Mouse (Mus musculus) MEL (cell line): ENCODE results near the gene Sart1. TPM values are rescaled to one million over a fixed set of nuclear protein-coding genes. Genes with fewer than 3 reads are reported as not detected.

ENCODE experiments used
- DNase-seq: peaks from one replicate; pipeline ENCODE4 v3.0.0; 2011; ENCODE audit warnings: low read depth, low spot score
- H3K27ac ChIP-seq: 2 replicates; pipeline ENCODE4 v1.5.1; 2012; ENCODE audit warnings: low read depth, mild to moderate bottlenecking, control low read depth, low read length, moderate library complexity; ENCODE audit not compliant: control insufficient read depth
- H3K27me3 ChIP-seq, 2 experiments: fragments of 150-350 bp in 1 of 2; sonication (generic) in 1 of 2; 2 replicates each; pipeline ENCODE4 v1.6.1; 2012; ENCODE audit warnings: low read length in 2 of 2, mild to moderate bottlenecking in 2 of 2, improper control_type of control experiment in 1 of 2, moderate library complexity in 1 of 2; ENCODE audit not compliant: insufficient read depth in 2 of 2, control insufficient read depth in 1 of 2
- H3K36me3 ChIP-seq, 2 experiments: 2 replicates each; pipeline ENCODE4 v1.6.1; 2012 to 2014; ENCODE audit warnings: low read length in 2 of 2, improper control_type of control experiment in 1 of 2, inconsistent platforms in 1 of 2, mild to moderate bottlenecking in 1 of 2; ENCODE audit not compliant: insufficient read depth in 2 of 2, control insufficient read depth in 1 of 2
- H3K4me1 ChIP-seq, 2 experiments: fragments of 150-350 bp in 1 of 2; sonication (generic) in 1 of 2; 2 replicates each; pipeline ENCODE4 v1.6.1; 2012; ENCODE audit warnings: low read length in 2 of 2, improper control_type of control experiment in 1 of 2, mild to moderate bottlenecking in 1 of 2; ENCODE audit not compliant: insufficient read depth in 2 of 2, control insufficient read depth in 1 of 2
- H3K4me3 ChIP-seq, 2 experiments: fragments of 150-350 bp in 1 of 2; sonication (generic) in 1 of 2; 2 replicates each; pipeline ENCODE4 v1.5.1; 2012; ENCODE audit warnings: low read depth in 2 of 2, low read length in 2 of 2, mild to moderate bottlenecking in 2 of 2, moderate library complexity in 2 of 2, control low read depth in 1 of 2, improper control_type of control experiment in 1 of 2; ENCODE audit not compliant: control insufficient read depth in 1 of 2, insufficient read depth in 1 of 2
- H3K79me2 ChIP-seq: 2 replicates; pipeline ENCODE4 v1.6.1; 2012; ENCODE audit warnings: mild to moderate bottlenecking, low read length, moderate library complexity; ENCODE audit not compliant: control insufficient read depth, poor library complexity, insufficient read depth
- H3K9ac ChIP-seq: 2 replicates; pipeline ENCODE4 v1.6.1; 2012; ENCODE audit warnings: low read depth, mild to moderate bottlenecking, control low read depth, low read length, moderate library complexity; ENCODE audit not compliant: control insufficient read depth, poor library complexity, severe bottlenecking
- H3K9me3 ChIP-seq: fragments of 150-350 bp; sonication (generic); replicated peaks from 2 replicates; pipeline ENCODE4 v1.6.1; 2012; ENCODE audit warnings: mild to moderate bottlenecking, low read length, improper control_type of control experiment, moderate library complexity; ENCODE audit not compliant: insufficient read depth
- CHD1 ChIP-seq: IDR thresholded peaks from 2 replicates; pipeline ENCODE4 v1.6.1; 2012; ENCODE audit warnings: low read depth, mild to moderate bottlenecking, inconsistent platforms, low read length, improper control_type of control experiment
- EP300 ChIP-seq, 2 experiments: IDR thresholded peaks; 2 replicates each; pipeline ENCODE4 v1.6.1; 2011; ENCODE audit warnings: improper control_type of control experiment in 2 of 2, low read length in 2 of 2, low read depth in 1 of 2, mild to moderate bottlenecking in 1 of 2
- ETS1 ChIP-seq: IDR thresholded peaks from 2 replicates; pipeline ENCODE4 v1.6.1; 2012; ENCODE audit warnings: low read depth, mild to moderate bottlenecking, inconsistent platforms, low read length, improper control_type of control experiment, moderate library complexity
- GABPA ChIP-seq: IDR thresholded peaks from 2 replicates; pipeline ENCODE4 v1.6.1; 2012; ENCODE audit warnings: low read depth, mild to moderate bottlenecking, inconsistent platforms, low read length, improper control_type of control experiment, moderate library complexity
- HCFC1 ChIP-seq: IDR thresholded peaks from 2 replicates; pipeline ENCODE4 v1.6.1; 2012; ENCODE audit warnings: low read depth, mild to moderate bottlenecking, inconsistent platforms, low read length, improper control_type of control experiment, moderate library complexity
- KAT2A ChIP-seq: conservative IDR thresholded peaks from 2 replicates; pipeline ENCODE4 v1.6.1; 2012; ENCODE audit warnings: low read depth, low read length, improper control_type of control experiment, inconsistent platforms
- MAZ ChIP-seq: IDR thresholded peaks from 2 replicates; pipeline ENCODE4 v1.6.1; 2012; ENCODE audit warnings: low read depth, mild to moderate bottlenecking, inconsistent platforms, low read length, improper control_type of control experiment
- NELFE ChIP-seq: IDR thresholded peaks from 2 replicates; pipeline ENCODE4 v1.6.1; 2011; ENCODE audit warnings: low read depth, low read length, improper control_type of control experiment
- NRF1 ChIP-seq: IDR thresholded peaks from 2 replicates; pipeline ENCODE4 v1.6.1; 2014; ENCODE audit warnings: low read depth, mild to moderate bottlenecking, inconsistent platforms, low read length, improper control_type of control experiment, moderate library complexity; ENCODE audit not compliant: poor library complexity, insufficient read depth, severe bottlenecking
- POLR2A ChIP-seq, 2 experiments: IDR thresholded peaks; 2 replicates each; pipeline ENCODE4 v1.6.1; 2011 to 2012; ENCODE audit warnings: low read length in 2 of 2, mild to moderate bottlenecking in 2 of 2, control low read depth in 1 of 2, improper control_type of control experiment in 1 of 2, low read depth in 1 of 2, moderate library complexity in 1 of 2; ENCODE audit not compliant: control insufficient read depth in 1 of 2, insufficient read depth in 1 of 2, poor library complexity in 1 of 2
- POLR2AphosphoS2 ChIP-seq: IDR thresholded peaks from 2 replicates; pipeline ENCODE4 v1.6.1; 2011; ENCODE audit warnings: low read length, improper control_type of control experiment
- SMC3 ChIP-seq: IDR thresholded peaks from 2 replicates; pipeline ENCODE4 v1.6.1; 2011; ENCODE audit warnings: low read depth, low read length, improper control_type of control experiment
- TBP ChIP-seq: IDR thresholded peaks from 2 replicates; pipeline ENCODE4 v1.8.0; 2011; ENCODE audit warnings: low read depth, low read length, improper control_type of control experiment
- TCF12 ChIP-seq: IDR thresholded peaks from 2 replicates; pipeline ENCODE4 v1.6.1; 2014; ENCODE audit warnings: low read depth, mild to moderate bottlenecking, inconsistent platforms, low read length, improper control_type of control experiment, moderate library complexity
- USF1 ChIP-seq: IDR thresholded peaks from 2 replicates; pipeline ENCODE4 v1.6.1; 2014; ENCODE audit warnings: low read depth, mild to moderate bottlenecking, inconsistent platforms, low read length, improper control_type of control experiment, moderate library complexity
- ZC3H11A ChIP-seq: IDR thresholded peaks from 2 replicates; pipeline ENCODE4 v1.6.1; 2012; ENCODE audit warnings: low read depth, mild to moderate bottlenecking, inconsistent platforms, low read length, improper control_type of control experiment
- ZNF384 ChIP-seq: IDR thresholded peaks from 2 replicates; pipeline ENCODE4 v1.6.1; 2012; ENCODE audit warnings: low read depth, mild to moderate bottlenecking, inconsistent platforms, low read length, improper control_type of control experiment
- polyA plus RNA-seq, 2 experiments: library from polyadenylated mRNA; stranded (reverse) in 1 of 2; unstranded in 1 of 2; fragments of >175 nt in 1 of 2; fragments of >200 nt in 1 of 2; gene quantifications; 2 replicates each; pipeline versions ENCODE4 v1.2.1 to v1.2.4; 2012; ENCODE audit warnings: low replicate concordance in 2 of 2, low read depth in 1 of 2; ENCODE audit not compliant: insufficient read length in 2 of 2, insufficient read depth in 1 of 2, missing spikeins in 1 of 2
- total RNA-seq: library from RNA; depleted of rRNA; stranded (reverse); fragments of 300-350 nt; gene quantifications from 2 replicates; pipeline ENCODE4 v1.2.3, GENCODE M21; 2012

Gene Sart1
- total and polyA plus RNA-seq, 3 experiments: 117 to 141 TPM; not detected in 1

DNA sequence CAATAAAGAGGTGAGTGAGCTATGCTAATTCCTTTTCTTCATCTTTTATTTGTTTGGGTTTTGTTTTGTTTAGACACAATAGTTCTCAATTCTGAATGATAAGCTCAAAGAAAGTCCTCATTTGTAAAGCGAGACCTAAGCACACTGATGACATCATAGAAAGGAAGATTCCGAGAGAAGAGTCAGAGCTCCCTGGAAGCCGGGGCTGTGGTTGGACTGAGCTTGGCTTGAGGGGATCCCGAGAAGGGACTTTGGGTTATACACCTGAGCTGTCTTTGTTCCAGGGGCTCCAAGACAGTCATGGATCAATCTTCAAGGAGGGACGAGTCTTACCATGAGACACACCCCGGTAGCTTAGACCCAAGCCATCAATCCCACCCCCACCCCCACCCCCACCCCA, 53.1 kb downstream of the Sart1 start, which contains the start of gene Catsper1:
TSS of gene Catsper1 (plus strand) at position 301 of the 400 bp plus-strand sequence.
- H3K27me3 ChIP-seq: no peaks in the 10 kb centered on the region
- no peaks in the 10 kb centered on the region for H3K9me3 ChIP-seq
- H3K79me2 ChIP-seq: no peaks in the 10 kb centered on the region
- TF ChIP-seq POLR2AphosphoS2 (no peak), HCFC1 (no peak), SMC3 (no peak), EP300 (IDR thresholded peaks at IDR 0.05; ENCODE audit: low read depth in 1 of 2, low read length in 2 of 2) (no peak), CHD1 (no peak), ETS1 (no peak), GABPA (no peak)
- no peaks in the 10 kb centered on the region for H3K36me3 ChIP-seq
- DNase-seq: no peak
- no peaks in the 10 kb centered on the region for H3K4me1 ChIP-seq
- H3K9ac ChIP-seq: no peak within 1 kb of the TSS
- no peak within 1 kb of the TSS for H3K4me3 ChIP-seq
- no peak within 1 kb of the TSS for H3K27ac ChIP-seq

GRCm38 (mm10) chr19:5334741-5335140, 53.8 kb downstream of the Sart1 start:
- no peaks in the 10 kb centered on the region for H3K4me1 ChIP-seq
- no peaks in the 10 kb centered on the region for H3K36me3 ChIP-seq
- TF ChIP-seq MAZ (no peak), USF1 (no peak), GABPA (no peak), HCFC1 (no peak), ZNF384 (no peak), NELFE (no peak), POLR2A (IDR thresholded peaks at IDR 0.05; ENCODE audit: control insufficient read depth in 1 of 2, insufficient read depth in 1 of 2, low read depth in 1 of 2, low read length in 2 of 2, poor library complexity in 1 of 2) (no peak), NRF1 (no peak)
- no peak overlapping the region for H3K27ac ChIP-seq
- no peaks in the 10 kb centered on the region for H3K9me3 ChIP-seq
- no peak overlapping the region for H3K4me3 ChIP-seq
- no peaks in the 10 kb centered on the region for H3K79me2 ChIP-seq
- no peak for DNase-seq
- no peaks in the 10 kb centered on the region for H3K27me3 ChIP-seq
- H3K9ac ChIP-seq: no peak overlapping the region

DNA sequence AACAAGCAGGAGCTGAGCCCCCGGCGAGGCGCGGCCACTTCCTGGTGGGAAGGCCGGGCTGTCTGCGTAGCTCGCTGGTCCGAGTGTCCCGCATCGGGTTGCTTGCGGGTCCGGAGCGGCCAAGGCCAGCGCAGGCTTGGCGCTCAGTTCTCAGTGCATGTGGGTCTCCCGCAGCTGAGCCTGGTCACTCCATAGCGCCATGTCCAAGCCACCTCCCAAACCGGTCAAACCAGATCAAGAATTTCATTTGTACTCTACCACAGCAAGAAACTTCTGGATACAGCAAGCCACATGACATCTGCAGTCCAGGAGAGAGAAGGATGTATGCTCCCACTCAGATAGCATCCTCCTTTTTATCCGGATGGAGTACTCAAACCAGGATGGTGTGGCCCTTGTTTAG, 60.5 kb downstream of the Sart1 start:
- H3K9ac ChIP-seq: no peak overlapping the region
- H3K9me3 ChIP-seq: no peaks in the 10 kb centered on the region
- H3K4me3 ChIP-seq: no peak overlapping the region
- TF ChIP-seq GABPA (no peak), ZC3H11A (no peak), TCF12 (no peak), TBP (no peak), KAT2A (no peak), CHD1 (no peak)
- H3K27me3 ChIP-seq: peaks cover 3% of the 10 kb centered on the region in 2 experiments; a peak in 3 of 4 replicates
- no peaks in the 10 kb centered on the region for H3K36me3 ChIP-seq
- H3K4me1 ChIP-seq: no peaks in the 10 kb centered on the region
- DNase-seq: no peak
- no peaks in the 10 kb centered on the region for H3K79me2 ChIP-seq
- no peak overlapping the region for H3K27ac ChIP-seq
